ENCODE assay signal across 9 mouse cellular contexts in the genomic region with DNA sequence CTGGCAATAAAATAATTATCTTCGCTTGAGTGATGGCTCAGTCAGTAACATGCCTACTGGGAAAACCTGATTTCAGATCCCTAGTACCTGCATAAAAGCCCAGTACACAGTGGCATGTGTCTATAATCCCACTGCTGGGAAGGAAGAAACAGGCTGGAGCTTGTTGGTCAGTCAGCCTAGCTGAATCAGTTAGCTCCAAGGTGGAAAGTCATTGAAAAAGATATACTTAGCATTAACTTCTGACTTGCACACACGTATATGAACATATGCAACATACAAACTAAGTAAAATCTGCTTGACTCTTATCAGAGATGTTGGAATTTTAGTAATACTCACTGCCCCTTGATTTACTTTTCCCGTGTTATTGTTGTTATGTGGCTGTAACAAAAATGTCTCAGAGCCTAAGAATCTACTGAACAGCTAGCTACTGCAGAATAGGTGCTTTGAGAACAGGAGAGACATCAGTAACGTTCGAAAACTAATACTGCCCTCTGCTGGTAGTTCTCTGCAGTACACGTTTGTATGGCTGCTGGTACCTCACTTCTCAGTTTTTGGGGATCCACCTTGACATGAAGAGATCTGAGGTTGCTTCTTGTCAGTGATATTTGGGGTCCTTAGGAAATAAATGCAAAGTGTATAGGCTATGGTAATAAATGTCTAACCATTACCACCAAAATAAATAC. TPM values are rescaled to one million over a fixed set of nuclear protein-coding genes. Genes with fewer than 3 reads are reported as not detected.
A peak's percentile ranks its signal among the peaks of the same experiment; 100 is the strongest.
DNase-seq lines count a peak whose midpoint lies in the region; ATAC-seq lines count a peak whose summit lies in the region.
"Had no signal": no experiment of that assay in that cellular context is flagged by ENCODE, and none has a peak within 500 bp of the region (broad histone marks: within the 10 kb centered on the region; RNA-seq: fewer than 3 reads in every experiment).

No protein-coding gene starts in this region.

- no peak overlapping the region for H3K4me2 ChIP-seq in kidney, embryonic 16.5 days (replicated peaks; ENCODE audit: low read depth, low read length)
- no peak overlapping the region for H3K4me2 ChIP-seq in hindbrain, embryonic 15.5 days
- H3K4me2 ChIP-seq in midbrain, embryonic 11.5 days: no peak overlapping the region
- H3K4me2 ChIP-seq: embryonic facial prominence, embryonic 15.5 days had no signal

- peak; percentile 34 for DNase-seq in kidney, adult 11 months
- peak; percentile 81 for DNase-seq in brain, adult 2 months (ENCODE audit: low read depth, low spot score)
- peak; percentile 49 for DNase-seq in left cerebral cortex, adult 11 months (ENCODE audit: low spot score)
- peak; percentile 95 for DNase-seq in midbrain, embryonic 11.5 days (ENCODE audit: low spot score, missing footprints)
- peak; percentile 41 to 74 for DNase-seq in spleen, postnatal 4 days (ENCODE audit: low spot score in 2 of 2)

- no peaks in the 10 kb centered on the region for H3K36me3 ChIP-seq in kidney, embryonic 16.5 days (ENCODE audit: insufficient read depth, low read length)
- H3K36me3 ChIP-seq in hindbrain, embryonic 15.5 days: no peaks in the 10 kb centered on the region
- H3K36me3 ChIP-seq in midbrain, embryonic 11.5 days (ENCODE audit: control insufficient read depth, insufficient read depth, low read length): no peaks in the 10 kb centered on the region
- H3K36me3 ChIP-seq: embryonic facial prominence, embryonic 15.5 days had no signal

- WGBS in kidney, embryonic 16.5 days: 25% methylated on average over 6 of the region's 6 CpGs
- 30% methylated on average over 6 of the region's 6 CpGs for WGBS in hindbrain, embryonic 15.5 days
- WGBS in midbrain, embryonic 11.5 days: 33% methylated on average over 6 of the region's 6 CpGs

- no peaks in the 10 kb centered on the region for H3K9me3 ChIP-seq in kidney, embryonic 16.5 days (ENCODE audit: low read length)
- no peaks in the 10 kb centered on the region for H3K9me3 ChIP-seq in hindbrain, embryonic 15.5 days
- H3K9me3 ChIP-seq in midbrain, embryonic 11.5 days (ENCODE audit: control insufficient read depth, low read length): no peaks in the 10 kb centered on the region
- H3K9me3 ChIP-seq: embryonic facial prominence, embryonic 15.5 days had no signal

- no peaks in the 10 kb centered on the region; the same call in 1 of the 2 replicates for H3K27me3 ChIP-seq in kidney, embryonic 16.5 days (ENCODE audit: insufficient read depth, low read length)
- 0 out of 2 replicates have a peak, but pooled peaks cover 5% of the 10 kb centered on the region for H3K27me3 ChIP-seq in hindbrain, embryonic 15.5 days
- H3K27me3 ChIP-seq in midbrain, embryonic 11.5 days (ENCODE audit: control insufficient read depth, insufficient read depth, low read length): no peaks in the 10 kb centered on the region
- H3K27me3 ChIP-seq: embryonic facial prominence, embryonic 15.5 days had no signal

- H3K4me1 ChIP-seq in kidney, embryonic 16.5 days (ENCODE audit: insufficient read depth, low read length): peaks cover 18% of the 10 kb centered on the region
- no peaks in the 10 kb centered on the region for H3K4me1 ChIP-seq in hindbrain, embryonic 15.5 days (replicated peaks)
- H3K4me1 ChIP-seq in midbrain, embryonic 11.5 days (ENCODE audit: control insufficient read depth, insufficient read depth, low read length): no peaks in the 10 kb centered on the region

- no peak overlapping the region for H3K4me3 ChIP-seq in kidney, embryonic 16.5 days (ENCODE audit: low read length)
- no peak overlapping the region for H3K4me3 ChIP-seq in hindbrain, embryonic 15.5 days
- H3K4me3 ChIP-seq in midbrain, embryonic 11.5 days (ENCODE audit: low read depth, low read length): no peak overlapping the region
- H3K4me3 ChIP-seq: embryonic facial prominence, embryonic 15.5 days had no signal

- H3K27ac ChIP-seq in kidney, embryonic 16.5 days (ENCODE audit: low read length): no peak overlapping the region
- H3K27ac ChIP-seq in hindbrain, embryonic 15.5 days (replicated peaks): no peak overlapping the region
- no peak overlapping the region for H3K27ac ChIP-seq in midbrain, embryonic 11.5 days (ENCODE audit: low read depth, low read length)
- H3K27ac ChIP-seq: embryonic facial prominence, embryonic 15.5 days had no signal

- no peak overlapping the region for H3K9ac ChIP-seq in kidney, embryonic 16.5 days (replicated peaks; ENCODE audit: low read length)
- no peak overlapping the region for H3K9ac ChIP-seq in hindbrain, embryonic 15.5 days
- no peak overlapping the region for H3K9ac ChIP-seq in midbrain, embryonic 11.5 days (ENCODE audit: low read length)
- H3K9ac ChIP-seq: embryonic facial prominence, embryonic 15.5 days had no signal

- ATAC-seq in kidney, embryonic 16.5 days (ENCODE audit: low FRiP score, low TSS enrichment): no peak
- peak; percentile 75; the same call in 1 of the 2 replicates for ATAC-seq in erythroblast, adult 5-6 weeks (replicated peaks; ENCODE audit: low FRiP score, poor library complexity, severe bottlenecking)
- peak; percentile 81 for ATAC-seq in hindbrain, embryonic 15.5 days (ENCODE audit: low FRiP score, low read depth)
- peak; percentile 67 for ATAC-seq in midbrain, embryonic 11.5 days (ENCODE audit: low FRiP score)

RNA-seq across cellular contexts. Expression of a gene that starts 16.0 kb away (rescaled TPM):
- polyA plus RNA-seq in kidney, embryonic 16.5 days (2015; fragmentation: Nextera tagmentation; extraction: Ambion mirVana): 21.9 and 23.6 TPM in 2 replicates
- not detected in 2 replicates for total RNA-seq in erythroblast, adult 5-6 weeks (2015; ENCODE audit: low replicate concordance)
- not detected in 2 replicates for total RNA-seq in erythroblast, adult 5-6 weeks (2017; ENCODE audit: low replicate concordance)
- polyA plus RNA-seq in hindbrain, embryonic 15.5 days (2015; fragmentation: Nextera tagmentation; extraction: Ambion mirVana): 1.3 and 2.0 TPM in 2 replicates
- polyA plus RNA-seq in midbrain, embryonic 11.5 days (2014; fragmentation: Nextera tagmentation; extraction: Ambion mirVana): 6.0 and 7.8 TPM in 2 replicates

Comparison
In these comparisons a context has a peak if more than half of its experiments do, and no peak if none do; other contexts are left out.
1. DNase-seq: peak in every context shown above with its lines; median percentile 95 in midbrain, embryonic 11.5 days; 81 in brain, adult 2 months; 58 in spleen, postnatal 4 days; 49 in left cerebral cortex, adult 11 months; 34 in kidney, adult 11 months.